Mouse (Mus musculus): ENCODE data around the gene Gm10985. TPM values are rescaled to one million over a fixed set of nuclear protein-coding genes. Genes with fewer than 3 reads are reported as not detected.

The Gm10985 gene
- polyA plus RNA-seq, 1 experiment from 2014 or later: not detected

GRCm38 (mm10) chr3:53869263-53869662 lies 24.4 kb downstream of the Gm10985 start:
- Histone ChIP-seq H3K4me2 (no peak overlapping the region), H3K27ac (no peak overlapping the region), H3K4me1 (no peaks in the 10 kb centered on the region), H3K4me3 (no peak overlapping the region), H3K9ac (no peak overlapping the region), H3K9me3 (no peaks in the 10 kb centered on the region), H3K27me3 (no peaks in the 10 kb centered on the region), H3K36me3 (no peaks in the 10 kb centered on the region)
- 11% methylated on average over 1 of the region's 1 CpGs for WGBS
- no peak for ATAC-seq (ENCODE audit: insufficient number of reproducible peaks, low FRiP score, low TSS enrichment, low read depth)

- Histone ChIP-seq H3K4me3 (no peak overlapping the region), H3K36me3 (no peaks in the 10 kb centered on the region), H3K4me1 (no peaks in the 10 kb centered on the region), H3K4me2 (no peak overlapping the region), H3K9ac (no peak overlapping the region), H3K27me3 (no peaks in the 10 kb centered on the region), H3K9me3 (no peaks in the 10 kb centered on the region), H3K27ac (no peak overlapping the region)
- ATAC-seq (ENCODE audit: insufficient number of reproducible peaks, low FRiP score, low TSS enrichment, low read depth): no peak
- WGBS: 62% methylated on average over 6 of the region's 6 CpGs
These were observed 25.6 kb downstream of the Gm10985 start for GRCm38 (mm10) chr3:53870482-53870881.

- no peaks in the 10 kb centered on the region for H3K4me1 ChIP-seq
- H3K27me3 ChIP-seq: no peaks in the 10 kb centered on the region
- no peaks in the 10 kb centered on the region for H3K36me3 ChIP-seq
- no peak for ATAC-seq (ENCODE audit: insufficient number of reproducible peaks, low FRiP score, low TSS enrichment, low read depth)
- WGBS: 79% methylated on average over 1 of the region's 1 CpGs
- no peak overlapping the region for H3K4me2 ChIP-seq
- no peaks in the 10 kb centered on the region for H3K9me3 ChIP-seq
- H3K27ac ChIP-seq: no peak overlapping the region
- H3K4me3 ChIP-seq: no peak overlapping the region
- H3K9ac ChIP-seq: no peak overlapping the region
These were observed 26.7 kb downstream of the Gm10985 start for GRCm38 (mm10) chr3:53871596-53871995.

GRCm38 (mm10) chr3:53890619-53891540 lies 46.0 kb downstream of the Gm10985 start:
- Histone ChIP-seq H3K4me3 (no peak overlapping the region), H3K9me3 (no peaks in the 10 kb centered on the region), H3K4me2 (no peak overlapping the region), H3K27me3 (no peaks in the 10 kb centered on the region), H3K4me1 (no peaks in the 10 kb centered on the region), H3K27ac (no peak overlapping the region), H3K36me3 (no peaks in the 10 kb centered on the region), H3K9ac (no peak overlapping the region)
- 66% methylated on average over 12 of the region's 12 CpGs for WGBS
- no peak for ATAC-seq (ENCODE audit: insufficient number of reproducible peaks, low FRiP score, low TSS enrichment, low read depth)

Other genes starting within 250 kb of the Gm10985 start
- gene Frem2, start 187.7 kb upstream of the Gm10985 start, polyA plus RNA-seq (2015; fragmentation: Nextera tagmentation; extraction: Ambion mirVana): 5.2 and 5.9 TPM in 2 replicates
- gene Ufm1, start 18.7 kb downstream of the Gm10985 start, polyA plus RNA-seq (2015; fragmentation: Nextera tagmentation; extraction: Ambion mirVana): 114 and 115 TPM in 2 replicates

Data from limb, embryonic 15.5 days (tissue).